Mouse (Mus musculus): Measurements from ENCODE around the gene E030025P04Rik.

E030025P04Rik gene

GRCm38 (mm10) chr11:109144236-109144635, at the start of gene E030025P04Rik:
Gene E030025P04Rik (minus strand): TSS chr11:109144369.
- peak in 1 of 2 experiments; percentile 20 for DNase-seq

DNA sequence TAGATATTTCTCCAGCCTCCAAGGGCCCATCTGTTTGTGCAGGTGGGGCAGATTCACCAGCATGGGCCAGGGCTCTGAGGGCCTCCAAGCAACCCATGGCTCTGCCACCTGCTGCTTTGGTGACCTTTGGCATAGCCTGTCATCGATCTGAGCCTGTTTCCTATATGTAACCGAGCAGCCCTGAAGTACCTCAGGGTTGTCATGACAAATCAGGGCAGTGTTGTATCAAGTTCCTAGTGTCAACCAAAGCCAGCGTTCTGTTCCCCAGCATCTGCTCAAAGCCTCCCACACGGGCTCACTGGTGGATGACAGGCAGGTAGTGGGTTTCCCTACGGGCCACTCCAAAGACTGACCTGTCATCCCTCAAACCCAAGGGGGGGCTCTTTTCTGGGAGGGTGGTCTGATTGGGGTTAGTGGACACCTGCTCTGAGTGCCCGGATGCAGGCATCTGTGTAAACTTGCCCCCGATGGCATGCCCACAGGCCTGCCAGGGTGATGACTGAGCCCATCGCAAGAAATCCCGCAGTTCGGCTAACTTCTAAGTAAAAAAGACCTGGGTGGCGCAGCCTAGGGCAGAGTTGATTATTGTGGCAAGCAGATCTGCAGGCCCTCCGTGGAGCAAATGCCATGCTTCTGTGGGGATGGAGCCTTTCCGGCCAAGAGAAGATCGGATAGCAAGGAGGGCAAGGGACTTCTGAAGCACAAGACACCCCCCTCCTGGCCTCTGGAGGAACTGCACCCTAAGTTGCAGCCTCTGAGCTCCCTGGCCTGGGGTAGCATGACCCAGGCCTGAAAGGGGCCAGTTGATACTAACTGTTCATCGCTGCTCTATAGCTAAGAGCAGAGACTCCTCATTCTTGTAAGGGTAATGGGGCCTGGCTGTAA, 48.7 kb upstream of the E030025P04Rik start:
- peak; percentile 93 to 94 for DNase-seq

GRCm38 (mm10) chr11:109188235-109188634, 44.1 kb upstream of the E030025P04Rik start:
- no peak for DNase-seq

DNA sequence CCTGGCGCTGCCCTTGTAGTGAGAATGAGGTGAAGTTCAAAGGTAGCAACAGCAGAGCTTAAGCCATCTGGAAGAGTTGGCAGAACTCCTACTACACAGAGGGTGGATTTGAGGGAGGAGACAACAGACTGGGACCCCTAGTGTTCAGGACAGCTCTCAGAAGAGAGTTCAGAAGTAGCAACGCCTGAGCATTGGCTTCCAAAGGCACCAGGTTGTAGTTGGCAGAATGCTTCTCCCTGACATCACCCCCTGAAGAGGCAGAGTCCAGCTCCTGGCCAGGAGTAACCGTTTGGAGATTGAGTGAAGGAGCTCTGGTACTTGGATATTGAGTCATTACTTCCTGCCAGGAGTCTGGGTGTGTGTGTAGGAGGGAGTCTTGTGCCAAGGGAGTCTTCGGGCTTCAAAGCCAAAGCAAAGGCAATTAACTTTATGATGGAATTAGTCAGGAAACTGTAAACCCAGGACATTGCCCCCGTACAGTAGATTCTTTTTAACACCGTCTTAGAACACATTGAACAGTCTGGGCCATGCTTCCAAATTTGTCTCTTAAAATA, 43.5 kb upstream of the E030025P04Rik start:
- DNase-seq: peak; percentile 53 to 60

DNA sequence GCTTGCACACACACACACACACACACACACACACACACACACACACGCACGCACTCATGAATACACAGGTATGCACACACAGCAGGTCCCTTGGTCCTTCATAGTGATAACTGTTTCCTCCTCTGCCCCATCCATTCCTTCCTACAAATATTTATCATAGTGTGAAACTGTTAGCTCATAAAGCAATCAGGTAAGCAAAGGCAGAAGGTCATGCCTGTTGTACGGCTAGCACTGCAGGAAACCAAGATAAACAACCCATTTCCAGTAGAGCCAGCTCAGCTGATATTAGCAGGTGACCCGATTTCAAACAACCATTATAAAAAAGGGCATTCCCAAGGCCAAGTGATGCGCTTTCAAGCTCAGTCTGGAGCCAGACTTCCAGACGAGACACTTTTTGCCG, 36.9 kb upstream of the E030025P04Rik start:
- DNase-seq: no peak

DNA sequence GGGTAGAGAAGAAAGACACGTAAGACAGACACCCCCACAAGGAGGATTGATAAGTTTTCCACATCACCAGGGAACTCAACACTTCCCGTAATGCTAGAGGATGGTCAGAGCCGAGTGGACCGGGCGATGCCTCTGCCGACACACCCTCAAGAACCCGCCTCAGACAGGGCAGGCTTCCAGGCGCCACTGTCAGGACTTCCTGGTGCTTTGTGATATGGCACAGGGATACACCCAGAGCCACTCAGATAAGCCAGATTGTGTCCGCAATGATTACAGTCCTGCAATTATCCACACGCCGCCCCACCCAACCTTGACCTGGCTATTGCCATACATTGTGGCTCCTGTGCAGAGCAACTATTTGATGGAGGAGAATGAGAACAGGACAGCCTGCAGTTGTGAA, 36.1 kb upstream of the E030025P04Rik start:
- no peak for DNase-seq

- DNase-seq: peak; percentile 83 to 85
Measured at GRCm38 (mm10) chr11:109178788-109179518, 34.8 kb upstream of the E030025P04Rik start.

DNA sequence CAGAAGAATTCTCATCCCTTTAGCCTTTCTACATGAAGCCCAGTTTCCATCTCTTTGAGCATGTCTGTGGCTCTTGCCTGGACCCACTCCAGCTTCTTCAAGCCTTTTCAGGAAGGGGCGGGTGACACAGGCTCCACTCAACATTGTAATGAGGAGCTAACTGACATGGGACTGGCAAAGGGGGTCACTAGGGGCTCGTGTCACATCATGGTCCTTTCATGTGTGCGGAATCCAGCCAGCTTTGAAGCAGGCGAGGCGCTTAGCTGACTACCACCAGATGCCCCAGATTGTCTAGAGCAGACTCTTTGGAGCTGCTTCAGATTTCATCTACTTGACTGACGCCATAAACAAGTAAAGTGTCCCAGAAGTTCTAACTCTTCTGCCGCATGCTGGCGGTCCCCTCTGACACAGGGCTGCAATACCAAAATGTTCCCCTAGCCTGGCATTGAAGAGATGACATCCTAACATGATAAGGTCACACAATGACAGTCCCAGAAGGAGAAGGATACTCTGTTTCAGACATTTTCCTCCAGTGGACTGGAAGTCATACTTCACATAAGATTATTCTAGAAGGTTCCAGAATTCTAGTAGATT, 31.3 kb upstream of the E030025P04Rik start:
- DNase-seq: peak in 1 of 2 experiments; percentile 20

- no peak for DNase-seq
Measured at GRCm38 (mm10) chr11:109172224-109172623, 28.1 kb upstream of the E030025P04Rik start.

DNA sequence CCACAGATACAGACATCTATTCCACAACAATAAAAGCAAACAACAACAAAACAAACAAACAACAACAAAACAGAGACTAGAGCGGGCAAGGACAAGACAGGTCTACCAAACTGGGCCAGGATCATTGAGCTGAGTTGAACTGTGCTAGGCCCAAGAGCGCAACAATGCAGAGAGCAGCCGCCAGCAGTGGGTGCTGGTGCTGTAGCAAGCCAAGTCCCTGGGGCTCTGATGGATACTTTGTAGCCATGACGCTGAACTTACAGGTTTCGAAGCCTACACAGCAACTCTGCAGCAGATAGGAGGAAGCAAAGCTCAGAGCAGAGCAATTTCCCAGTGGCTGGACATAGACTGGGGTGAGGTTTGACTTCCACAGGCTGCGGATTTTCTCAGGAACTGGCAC, 26.6 kb upstream of the E030025P04Rik start:
- DNase-seq: no peak

GRCm38 (mm10) chr11:109157694-109158093, 13.5 kb upstream of the E030025P04Rik start:
- no peak for DNase-seq

GRCm38 (mm10) chr11:109144890-109145341, 747 bp upstream of the E030025P04Rik start:
- no peak for DNase-seq

- no peak for DNase-seq
Measured at GRCm38 (mm10) chr11:109126482-109126881, 17.7 kb downstream of the E030025P04Rik start.

DNA sequence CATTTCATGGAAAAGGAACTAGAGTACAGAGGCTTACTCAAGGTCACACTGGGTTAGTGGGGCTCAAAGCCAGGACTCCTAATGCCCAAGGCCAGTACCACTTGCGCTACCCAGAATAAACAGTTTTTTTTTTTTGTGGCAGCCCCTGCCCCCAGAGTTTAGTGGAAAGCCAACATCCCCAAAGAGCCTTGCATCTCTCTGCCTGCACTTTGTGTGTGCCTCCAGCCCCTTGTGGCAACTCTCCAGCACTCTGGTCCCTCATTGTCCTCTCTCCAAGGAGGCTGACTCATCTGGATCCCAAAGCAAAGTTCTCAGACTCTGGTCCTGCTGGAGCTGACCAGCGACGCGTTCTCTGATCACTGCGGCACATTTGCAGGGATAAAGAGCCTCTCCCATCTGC, 18.7 kb downstream of the E030025P04Rik start:
- peak; percentile 38 to 48 for DNase-seq

GRCm38 (mm10) chr11:109124284-109124683, 19.9 kb downstream of the E030025P04Rik start:
- peak; percentile 51 to 66 for DNase-seq

DNA sequence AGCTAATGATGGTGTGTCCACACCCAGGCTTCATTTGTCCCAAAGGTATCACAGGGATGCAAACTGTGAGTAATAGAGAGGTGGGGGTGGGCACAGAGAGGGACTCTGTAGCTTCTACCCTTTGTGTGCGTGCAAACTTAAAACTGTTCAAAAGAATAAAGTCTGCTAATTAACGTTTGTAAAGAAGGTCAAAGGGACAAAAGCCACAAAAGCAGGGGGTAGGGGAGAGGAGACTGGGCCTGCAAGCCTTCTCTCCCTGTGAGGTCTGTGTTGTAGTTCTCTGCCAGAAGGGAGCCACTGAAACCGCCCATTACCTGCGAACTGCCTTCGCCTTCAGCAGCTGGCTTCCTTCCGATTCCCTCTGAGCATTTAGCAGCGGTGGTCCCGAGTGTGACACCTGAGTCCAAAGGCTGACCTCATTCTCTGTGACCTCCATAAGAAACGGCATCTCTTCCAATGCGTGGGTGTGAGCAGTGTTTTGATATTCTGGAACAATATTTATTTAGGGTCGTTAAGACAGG, 34.3 kb downstream of the E030025P04Rik start:
- DNase-seq: no peak

DNA sequence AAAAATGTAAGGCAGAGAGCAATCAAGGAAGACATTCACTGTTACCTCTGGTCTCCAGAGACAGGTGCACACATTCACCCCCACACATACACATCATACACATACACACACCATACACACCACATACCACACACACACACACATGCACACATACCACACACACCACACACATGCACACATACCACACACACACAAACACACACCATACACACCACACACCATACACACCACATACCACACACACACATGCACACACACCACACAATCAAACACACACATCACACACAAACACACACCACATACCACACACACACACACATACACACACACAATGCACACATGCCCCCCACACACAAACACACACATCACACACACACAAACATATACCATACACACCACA, 35.1 kb downstream of the E030025P04Rik start:
- no peak for DNase-seq

DNA sequence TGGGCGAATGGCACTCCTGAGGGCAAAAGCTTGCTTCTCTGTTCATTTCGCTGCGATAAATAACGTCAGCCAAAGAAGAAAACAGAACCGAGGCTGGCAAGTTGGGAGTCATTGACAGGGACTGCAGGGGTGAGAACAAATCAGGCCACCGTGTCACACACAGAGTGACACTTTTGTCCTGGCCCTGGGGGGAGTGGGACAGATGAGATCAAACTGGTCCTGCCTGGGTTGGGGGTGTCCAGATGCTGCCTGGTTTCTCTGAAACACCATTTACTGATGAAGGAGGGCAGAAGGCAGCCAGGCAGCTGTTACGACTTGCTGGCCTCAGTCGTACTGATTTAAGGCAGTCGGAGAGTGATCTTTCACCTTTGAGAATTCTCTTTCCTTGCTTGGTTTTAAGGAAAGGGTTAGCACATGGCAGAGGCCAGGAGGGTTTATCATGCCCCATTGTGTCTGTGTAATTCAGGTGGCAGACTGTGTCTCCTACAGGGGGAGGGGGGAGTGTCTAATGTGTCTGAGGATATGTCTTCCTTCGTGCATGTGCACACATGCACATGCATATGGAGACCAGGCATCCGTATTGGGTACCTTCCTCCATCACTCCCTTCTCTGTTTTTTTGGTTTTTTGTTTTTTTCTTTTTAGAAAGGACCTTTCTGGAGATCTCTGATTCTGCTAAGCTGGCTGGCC, 36.5 kb downstream of the E030025P04Rik start:
- DNase-seq: no peak

DNA sequence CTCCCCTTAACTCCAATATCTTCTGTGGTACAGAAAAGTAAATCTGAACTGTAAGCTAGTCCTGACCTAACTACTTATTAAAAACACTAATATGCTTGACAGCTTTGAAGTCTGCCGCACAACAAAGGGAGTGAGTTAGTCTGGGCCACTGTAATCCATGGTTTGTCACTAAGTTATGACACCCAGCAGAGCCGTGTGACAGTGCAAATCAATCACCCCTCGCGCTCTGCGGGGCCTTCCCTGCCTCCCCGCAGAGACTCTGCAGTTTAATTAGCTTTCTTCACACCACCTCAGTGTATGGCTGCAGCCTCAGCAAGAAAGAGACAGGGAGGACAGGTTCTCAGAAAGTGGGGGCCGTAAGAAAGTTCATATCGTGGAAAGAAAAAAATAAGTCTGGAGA, 37.4 kb downstream of the E030025P04Rik start:
- DNase-seq: no peak

DNA sequence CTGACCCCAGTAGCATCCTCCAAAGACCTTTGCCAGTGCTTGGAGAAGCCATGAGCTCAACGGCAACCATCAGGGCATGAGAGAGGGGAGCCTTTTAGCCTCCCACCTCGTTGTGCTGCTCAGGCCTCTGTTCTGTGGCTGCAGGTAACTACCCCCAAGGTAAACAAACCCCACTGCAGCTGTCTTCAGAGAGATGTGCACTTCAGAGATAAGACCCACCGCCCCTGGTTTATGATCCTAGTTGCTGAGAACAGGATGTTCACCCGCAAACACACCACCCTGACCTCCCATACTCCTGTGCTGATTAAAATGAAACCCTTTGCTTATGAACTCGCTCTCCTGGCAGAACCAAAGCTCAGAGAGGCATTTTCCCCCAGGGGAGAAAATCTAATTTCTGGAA, 38.0 kb downstream of the E030025P04Rik start:
- DNase-seq: no peak

DNA sequence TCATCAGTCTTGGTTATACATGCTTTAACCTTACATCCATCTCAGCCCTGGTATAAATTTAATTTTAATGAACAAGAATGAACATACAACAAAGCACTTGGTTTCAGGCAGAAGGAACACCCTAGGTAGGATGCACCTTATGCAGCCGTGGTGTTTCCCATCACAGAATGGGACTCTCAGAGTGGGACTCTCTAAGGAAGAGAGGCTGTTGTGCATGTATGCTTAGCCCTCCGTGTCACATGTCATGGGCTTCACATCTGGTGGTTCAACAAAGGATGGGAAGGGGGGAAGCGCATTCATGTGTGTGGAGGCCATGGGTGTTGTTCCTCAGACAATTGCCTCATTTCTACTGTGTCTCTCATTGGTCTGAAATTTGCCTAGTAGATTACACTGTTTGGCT, 40.8 kb downstream of the E030025P04Rik start:
- no peak for DNase-seq

GRCm38 (mm10) chr11:109102646-109103045, 41.5 kb downstream of the E030025P04Rik start:
- no peak for DNase-seq

Measured in cerebellum, postnatal 10 days (tissue).